In genomic region chr2:91183148-91183513, GRCm38 (mm10) we compare ENCODE assay signal across 8 mouse cellular contexts. TPM values are rescaled to one million over a fixed set of nuclear protein-coding genes. Genes with fewer than 3 reads are reported as not detected.
DNase-seq lines count a peak whose midpoint lies in the region; ATAC-seq lines count a peak whose summit lies in the region.

No protein-coding gene starts in this region.

- peak overlapping the region; percentile 85 for H3K4me2 ChIP-seq in heart, embryonic 13.5 days
- H3K4me2 ChIP-seq in liver, embryonic 12.5 days, result peak overlapping the region; percentile 92
- peak overlapping the region; percentile 87 for H3K4me2 ChIP-seq in stomach, embryonic 15.5 days

- peak overlapping the region; percentile 69 for H3K4me3 ChIP-seq in heart, embryonic 13.5 days
- peak overlapping the region; percentile 92 for H3K4me3 ChIP-seq in liver, embryonic 12.5 days
- peak overlapping the region; percentile 80 for H3K4me3 ChIP-seq in stomach, embryonic 15.5 days (replicated peaks)

- under 1% methylated on average over 9 of the region's 9 CpGs for WGBS in heart, embryonic 13.5 days
- WGBS in liver, embryonic 12.5 days (ENCODE audit: insufficient replicate concordance), result 0% methylated on average over 9 of the region's 9 CpGs
- WGBS in stomach, embryonic 15.5 days, result under 1% methylated on average over 9 of the region's 9 CpGs

- ATAC-seq in erythroid progenitor cell, adult 5-6 weeks (replicated peaks; ENCODE audit: low FRiP score, poor library complexity, severe bottlenecking), result peak; percentile 94
- ATAC-seq in heart, embryonic 13.5 days (ENCODE audit: extremely low read depth, insufficient number of reproducible peaks, low FRiP score, low TSS enrichment), result peak; percentile 91
- ATAC-seq in liver, embryonic 12.5 days, result peak; percentile 95
- peak; percentile 95 for ATAC-seq in stomach, embryonic 15.5 days (ENCODE audit: insufficient read depth, low FRiP score, low read depth)

- peak overlapping the region; percentile 72 for H3K27ac ChIP-seq in heart, embryonic 13.5 days (replicated peaks)
- peak overlapping the region; percentile 86 for H3K27ac ChIP-seq in liver, embryonic 12.5 days
- peak overlapping the region; percentile 79 for H3K27ac ChIP-seq in stomach, embryonic 15.5 days

- peak; percentile 99 for DNase-seq in CD4-positive helper T cell, adult 2 months (ENCODE audit: low read depth, low spot score)
- peak; percentile 95 for DNase-seq in brain, embryonic 18.5 days (ENCODE audit: low read depth, low spot score)
- DNase-seq in kidney, postnatal 10 days, result peak; percentile 96
- DNase-seq in natural killer cell, adult 2 months (ENCODE audit: low spot score in 2 of 2), result peak; percentile 98

- H3K4me1 ChIP-seq in heart, embryonic 13.5 days, result peaks cover 26% of the 10 kb centered on the region
- peaks cover 33% of the 10 kb centered on the region for H3K4me1 ChIP-seq in liver, embryonic 12.5 days
- peaks cover 3% of the 10 kb centered on the region for H3K4me1 ChIP-seq in stomach, embryonic 15.5 days

- H3K36me3 ChIP-seq in heart, embryonic 13.5 days, result no peaks in the 10 kb centered on the region
- H3K36me3 ChIP-seq in liver, embryonic 12.5 days, result peaks cover 8% of the 10 kb centered on the region
- peaks cover 1% of the 10 kb centered on the region; the same call in 1 of the 2 replicates for H3K36me3 ChIP-seq in stomach, embryonic 15.5 days

- no peaks in the 10 kb centered on the region; the same call in 1 of the 2 replicates for H3K27me3 ChIP-seq in heart, embryonic 13.5 days (replicated peaks)
- H3K27me3 ChIP-seq in liver, embryonic 12.5 days (replicated peaks), result 0 out of 2 replicates have a peak, but pooled peaks cover 3% of the 10 kb centered on the region
- no peaks in the 10 kb centered on the region for H3K27me3 ChIP-seq in stomach, embryonic 15.5 days (replicated peaks)

- no peaks in the 10 kb centered on the region for H3K9me3 ChIP-seq in heart, embryonic 13.5 days
- H3K9me3 ChIP-seq in liver, embryonic 12.5 days (replicated peaks), result no peaks in the 10 kb centered on the region
- no peaks in the 10 kb centered on the region for H3K9me3 ChIP-seq in stomach, embryonic 15.5 days

- H3K9ac ChIP-seq in heart, embryonic 13.5 days, result peak overlapping the region; percentile 76
- peak overlapping the region; percentile 90 for H3K9ac ChIP-seq in liver, embryonic 12.5 days
- peak overlapping the region; percentile 59; the same call in 1 of the 2 replicates for H3K9ac ChIP-seq in stomach, embryonic 15.5 days

RNA-seq across cellular contexts. Expression of gene Madd, which starts 0.5 kb away (rescaled TPM):
- 10.9 and 16.2 TPM in 2 replicates for total RNA-seq in erythroid progenitor cell, adult 5-6 weeks (2015; ENCODE audit: low replicate concordance)
- total RNA-seq in erythroid progenitor cell, adult 5-6 weeks (2017; ENCODE audit: low replicate concordance), result 14.9 and 16.2 TPM in 2 replicates
- 5.1 and 5.9 TPM in 2 replicates for polyA plus RNA-seq in heart, embryonic 13.5 days (2015; fragmentation: Nextera tagmentation; extraction: Ambion mirVana)
- polyA plus RNA-seq in liver, embryonic 12.5 days (2016; fragmentation: Nextera tagmentation; extraction: Ambion mirVana), result 12.1 and 13.4 TPM in 2 replicates
- 14.2 and 14.3 TPM in 2 replicates for polyA plus RNA-seq in stomach, embryonic 15.5 days (2015; fragmentation: Nextera tagmentation; extraction: Ambion mirVana)

RNA-seq across cellular contexts. Expression of gene Nr1h3, which starts 19.5 kb away (rescaled TPM):
- 2.5 and 4.6 TPM in 2 replicates for total RNA-seq in erythroid progenitor cell, adult 5-6 weeks (2015; ENCODE audit: low replicate concordance)
- total RNA-seq in erythroid progenitor cell, adult 5-6 weeks (2017; ENCODE audit: low replicate concordance), result 1.4 TPM in 1 of 2 replicates, not detected in the other
- polyA plus RNA-seq in heart, embryonic 13.5 days (2015; fragmentation: Nextera tagmentation; extraction: Ambion mirVana), result 1.9 and 2.7 TPM in 2 replicates
- 12.9 and 13.5 TPM in 2 replicates for polyA plus RNA-seq in liver, embryonic 12.5 days (2016; fragmentation: Nextera tagmentation; extraction: Ambion mirVana)
- 4.8 and 6.0 TPM in 2 replicates for polyA plus RNA-seq in stomach, embryonic 15.5 days (2015; fragmentation: Nextera tagmentation; extraction: Ambion mirVana)

RNA-seq across cellular contexts. Expression of gene Acp2, which starts 19.6 kb away (rescaled TPM):
- 6.7 and 7.2 TPM in 2 replicates for total RNA-seq in erythroid progenitor cell, adult 5-6 weeks (2015; ENCODE audit: low replicate concordance)
- total RNA-seq in erythroid progenitor cell, adult 5-6 weeks (2017; ENCODE audit: low replicate concordance), result 1.7 and 5.5 TPM in 2 replicates
- 17.1 and 19.3 TPM in 2 replicates for polyA plus RNA-seq in heart, embryonic 13.5 days (2015; fragmentation: Nextera tagmentation; extraction: Ambion mirVana)
- 9.6 and 10.3 TPM in 2 replicates for polyA plus RNA-seq in liver, embryonic 12.5 days (2016; fragmentation: Nextera tagmentation; extraction: Ambion mirVana)
- 19.8 and 20.8 TPM in 2 replicates for polyA plus RNA-seq in stomach, embryonic 15.5 days (2015; fragmentation: Nextera tagmentation; extraction: Ambion mirVana)

RNA-seq across cellular contexts. Expression of gene Ddb2, which starts 53.7 kb away (rescaled TPM):
- 9.0 and 9.6 TPM in 2 replicates for total RNA-seq in erythroid progenitor cell, adult 5-6 weeks (2015; ENCODE audit: low replicate concordance)
- total RNA-seq in erythroid progenitor cell, adult 5-6 weeks (2017; ENCODE audit: low replicate concordance), result 4.6 and 7.6 TPM in 2 replicates
- polyA plus RNA-seq in heart, embryonic 13.5 days (2015; fragmentation: Nextera tagmentation; extraction: Ambion mirVana), result 7.1 and 7.4 TPM in 2 replicates
- polyA plus RNA-seq in liver, embryonic 12.5 days (2016; fragmentation: Nextera tagmentation; extraction: Ambion mirVana), result 8.3 and 8.4 TPM in 2 replicates
- polyA plus RNA-seq in stomach, embryonic 15.5 days (2015; fragmentation: Nextera tagmentation; extraction: Ambion mirVana), result 18.2 and 18.5 TPM in 2 replicates

Comparison
In these comparisons a context has a peak if more than half of its experiments do, and no peak if none do; other contexts are left out.
1. Peak in every context shown above with its lines: DNase-seq, ATAC-seq, H3K4me3 ChIP-seq and H3K27ac ChIP-seq.